Mouse (Mus musculus) thymus, adult 18-20 months (tissue): Measurements from ENCODE around the gene Aurkc.
"Not testable (repeated sequence)": the region's sequence is repeated elsewhere in the genome, so short reads cannot be mapped to it uniquely, and the experiment has no call there.

Experiments used
- DNase-seq, 2 experiments: peaks; one replicate each; pipeline ENCODE4 v3.0.0; 2022; ENCODE audit warnings: mixed read lengths in 2 of 2

Aurkc gene

DNA sequence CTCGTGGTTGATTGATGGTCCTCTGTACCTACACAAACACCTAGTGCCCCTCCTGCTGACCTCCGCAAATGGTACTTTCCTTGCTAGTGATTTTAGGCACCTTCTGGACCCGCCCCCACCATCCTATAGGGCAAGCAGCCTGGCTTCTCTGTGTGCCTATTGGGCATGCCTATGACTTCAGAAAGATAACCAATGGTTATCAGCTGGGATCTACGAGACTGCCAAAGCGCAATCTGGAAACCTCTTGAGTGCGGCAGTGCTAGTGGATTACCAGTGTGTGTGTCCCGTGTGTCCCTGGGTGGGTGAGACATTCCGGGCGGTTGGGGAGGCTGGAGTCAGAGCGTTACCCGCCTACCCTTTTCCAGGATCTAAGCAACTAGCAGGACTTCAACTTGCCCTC lies at the start of gene Aurkc:
TSS of gene Aurkc (plus strand) at position 50 of the 400 bp plus-strand sequence.
- not testable (repeated sequence) for DNase-seq

DNA sequence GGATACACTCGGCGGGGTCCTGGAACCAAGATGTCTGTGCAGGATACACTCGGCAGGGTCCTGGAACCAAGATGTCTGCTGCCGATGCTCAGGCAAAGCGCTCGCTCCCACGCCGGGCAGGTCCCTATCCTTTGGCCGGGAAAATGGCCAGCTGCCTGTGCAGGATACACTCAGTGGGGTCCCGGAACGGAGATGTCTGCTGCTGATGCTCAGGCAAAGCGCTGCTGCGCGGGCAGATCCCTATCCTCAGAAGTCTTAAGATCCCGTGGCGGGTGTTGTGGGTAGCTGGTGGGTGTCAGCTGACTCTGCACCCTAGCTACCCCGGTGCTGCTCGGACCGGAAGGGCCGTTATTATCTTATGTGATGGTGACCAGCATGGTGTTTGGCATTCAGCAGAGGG lies 47.0 kb upstream of the Aurkc start:
- not testable (repeated sequence) for DNase-seq

DNA sequence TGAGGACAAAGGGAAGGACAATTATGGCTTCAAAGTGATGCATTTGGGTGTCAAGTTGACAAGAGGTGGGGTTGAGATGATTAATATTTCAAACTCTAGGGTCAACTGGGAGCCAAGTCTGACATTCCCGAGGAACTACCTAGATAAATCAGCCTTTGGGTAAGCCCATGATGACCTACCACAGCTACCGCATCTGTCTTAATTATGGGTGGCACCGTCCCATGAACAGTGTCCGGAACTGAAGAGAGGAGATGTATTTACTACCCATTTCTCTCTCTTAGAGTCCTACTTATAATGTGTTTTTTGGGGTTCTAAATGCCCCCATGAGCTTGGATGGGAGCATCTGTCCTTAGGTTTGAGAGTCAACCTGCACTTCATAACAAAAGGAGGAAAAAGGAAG lies 38.5 kb upstream of the Aurkc start:
- no peak for DNase-seq

- no peak for DNase-seq
Observed at GRCm38 (mm10) chr7:6958574-6958973, 36.5 kb upstream of the Aurkc start.

GRCm38 (mm10) chr7:6973566-6973965 lies 21.5 kb upstream of the Aurkc start:
- no peak for DNase-seq

DNA sequence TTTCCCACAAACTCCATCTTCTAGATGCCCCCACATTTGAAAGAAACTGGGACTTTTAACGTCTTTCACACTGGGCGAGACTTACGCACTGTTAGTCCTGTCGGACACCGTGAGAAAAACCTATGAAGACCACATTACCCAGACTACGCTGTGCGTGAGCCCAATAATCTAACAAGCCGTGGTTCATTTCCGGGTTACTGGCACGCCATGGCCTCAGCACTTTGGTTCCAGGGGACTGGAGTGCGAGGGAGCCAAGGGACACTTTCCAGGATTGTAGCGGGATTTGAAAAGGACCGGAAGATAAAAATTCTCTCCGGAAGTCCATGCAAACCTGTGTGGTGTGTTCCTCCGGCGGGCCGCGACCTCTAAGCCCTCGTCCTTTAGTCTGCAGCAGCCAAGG lies 18.2 kb upstream of the Aurkc start:
- DNase-seq = no peak

DNA sequence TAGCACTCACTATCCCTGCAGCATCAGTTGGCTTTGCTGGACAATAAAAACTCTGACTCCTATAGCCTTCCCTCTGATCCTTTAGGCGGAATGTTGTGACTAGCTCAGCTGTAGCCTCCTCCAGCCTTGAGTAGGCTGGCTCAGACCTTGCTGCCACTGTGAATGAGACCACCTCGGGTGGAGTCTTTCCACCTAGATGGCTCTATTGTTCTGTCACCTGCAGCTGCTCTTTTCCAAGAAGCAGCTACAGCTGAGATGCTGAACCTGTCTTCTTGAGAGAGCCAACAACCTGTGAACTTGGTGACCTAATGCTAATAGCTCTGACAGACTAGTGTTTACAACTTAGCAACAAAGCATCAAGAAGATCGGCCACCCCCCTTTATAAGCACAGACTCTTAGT lies 3.8 kb downstream of the Aurkc start:
- DNase-seq = not testable (repeated sequence)

GRCm38 (mm10) chr7:7005441-7005840 lies 10.3 kb downstream of the Aurkc start:
- DNase-seq = not testable (repeated sequence)

DNA sequence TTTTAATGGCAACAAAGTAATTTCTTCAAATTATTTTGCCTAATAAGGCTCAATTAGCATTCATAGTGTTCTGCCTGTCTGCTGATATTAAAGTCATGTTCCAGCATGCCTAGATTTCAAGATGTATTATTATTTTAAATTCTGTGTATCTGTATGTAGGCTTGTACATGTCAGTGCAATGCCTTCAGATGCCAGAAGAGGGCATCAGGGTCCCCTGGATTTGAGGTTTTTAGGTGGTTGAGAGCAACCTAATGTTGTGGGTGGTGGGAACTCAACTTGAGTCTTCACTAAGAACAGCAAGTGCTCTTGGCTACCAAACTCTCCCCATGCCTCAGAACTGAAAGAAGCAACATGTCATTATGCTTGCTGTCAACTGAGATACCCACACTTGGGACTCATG lies 32.3 kb downstream of the Aurkc start:
- no peak for DNase-seq

DNA sequence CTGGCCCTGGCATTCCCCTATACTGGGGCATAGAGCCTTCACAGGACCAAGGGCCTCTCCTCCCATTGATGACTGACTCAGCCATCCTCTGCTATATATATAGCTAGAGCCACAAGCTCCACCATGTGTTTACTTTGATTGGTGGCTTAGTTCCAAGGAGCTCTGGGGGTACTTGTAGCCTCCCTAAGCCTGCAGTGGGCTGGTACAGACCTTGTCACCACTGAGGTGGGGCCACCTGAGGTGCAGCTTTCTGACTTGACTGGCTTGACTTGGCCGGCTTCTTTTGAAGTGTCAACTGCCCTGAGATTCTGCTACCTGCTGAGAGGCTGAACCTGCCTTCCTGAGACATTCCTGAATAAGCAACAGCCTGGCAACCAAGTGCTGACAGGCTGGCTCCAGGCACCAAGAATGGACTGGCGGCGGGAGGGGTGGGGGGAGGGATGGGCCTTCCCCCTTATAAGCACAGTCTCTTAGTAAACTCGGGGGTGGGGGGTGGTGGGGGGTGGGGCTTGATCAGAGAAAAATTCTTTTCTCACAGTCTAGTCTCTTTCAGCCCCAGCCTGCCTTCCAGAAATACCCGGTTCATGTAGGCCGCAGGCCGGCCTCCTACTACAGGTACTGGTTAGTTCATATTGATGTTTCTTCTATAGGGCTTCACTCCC lies 54.7 kb downstream of the Aurkc start:
- not testable (repeated sequence) for DNase-seq
